Mouse (Mus musculus) MEL (cell line): Measurements from ENCODE around the gene Ern1. TPM values are rescaled to one million over a fixed set of nuclear protein-coding genes. Genes with fewer than 3 reads are reported as not detected.

Experiments used
- DNase-seq: peaks from one replicate; pipeline ENCODE4 v3.0.0; 2011; ENCODE audit warnings: low read depth, low spot score
- H3K27ac ChIP-seq: 2 replicates; pipeline ENCODE4 v1.5.1; 2012; ENCODE audit warnings: low read depth, mild to moderate bottlenecking, control low read depth, low read length, moderate library complexity; ENCODE audit not compliant: control insufficient read depth
- H3K27me3 ChIP-seq, 2 experiments: fragments of 150-350 bp in 1 of 2; sonication (generic) in 1 of 2; 2 replicates each; pipeline ENCODE4 v1.6.1; 2012; ENCODE audit warnings: low read length in 2 of 2, mild to moderate bottlenecking in 2 of 2, improper control_type of control experiment in 1 of 2, moderate library complexity in 1 of 2; ENCODE audit not compliant: insufficient read depth in 2 of 2, control insufficient read depth in 1 of 2
- H3K36me3 ChIP-seq, 2 experiments: 2 replicates each; pipeline ENCODE4 v1.6.1; 2012 to 2014; ENCODE audit warnings: low read length in 2 of 2, improper control_type of control experiment in 1 of 2, inconsistent platforms in 1 of 2, mild to moderate bottlenecking in 1 of 2; ENCODE audit not compliant: insufficient read depth in 2 of 2, control insufficient read depth in 1 of 2
- H3K4me1 ChIP-seq, 2 experiments: fragments of 150-350 bp in 1 of 2; sonication (generic) in 1 of 2; 2 replicates each; pipeline ENCODE4 v1.6.1; 2012; ENCODE audit warnings: low read length in 2 of 2, improper control_type of control experiment in 1 of 2, mild to moderate bottlenecking in 1 of 2; ENCODE audit not compliant: insufficient read depth in 2 of 2, control insufficient read depth in 1 of 2
- H3K4me3 ChIP-seq, 2 experiments: fragments of 150-350 bp in 1 of 2; sonication (generic) in 1 of 2; 2 replicates each; pipeline ENCODE4 v1.5.1; 2012; ENCODE audit warnings: low read depth in 2 of 2, low read length in 2 of 2, mild to moderate bottlenecking in 2 of 2, moderate library complexity in 2 of 2, control low read depth in 1 of 2, improper control_type of control experiment in 1 of 2; ENCODE audit not compliant: control insufficient read depth in 1 of 2, insufficient read depth in 1 of 2
- H3K79me2 ChIP-seq: 2 replicates; pipeline ENCODE4 v1.6.1; 2012; ENCODE audit warnings: mild to moderate bottlenecking, low read length, moderate library complexity; ENCODE audit not compliant: control insufficient read depth, poor library complexity, insufficient read depth
- H3K9ac ChIP-seq: 2 replicates; pipeline ENCODE4 v1.6.1; 2012; ENCODE audit warnings: low read depth, mild to moderate bottlenecking, control low read depth, low read length, moderate library complexity; ENCODE audit not compliant: control insufficient read depth, poor library complexity, severe bottlenecking
- H3K9me3 ChIP-seq: fragments of 150-350 bp; sonication (generic); replicated peaks from 2 replicates; pipeline ENCODE4 v1.6.1; 2012; ENCODE audit warnings: mild to moderate bottlenecking, low read length, improper control_type of control experiment, moderate library complexity; ENCODE audit not compliant: insufficient read depth
- BHLHE40 ChIP-seq: IDR thresholded peaks from 2 replicates; pipeline ENCODE4 v1.6.1; 2012; ENCODE audit warnings: low read depth, mild to moderate bottlenecking, inconsistent platforms, low read length, improper control_type of control experiment, borderline replicate concordance
- CHD1 ChIP-seq: IDR thresholded peaks from 2 replicates; pipeline ENCODE4 v1.6.1; 2012; ENCODE audit warnings: low read depth, mild to moderate bottlenecking, inconsistent platforms, low read length, improper control_type of control experiment
- CHD2 ChIP-seq: IDR thresholded peaks from 2 replicates; pipeline ENCODE4 v1.6.1; 2011; ENCODE audit warnings: low read length, improper control_type of control experiment
- CTCF ChIP-seq, 3 experiments: IDR thresholded peaks in 2 of 3; conservative IDR thresholded peaks in 1 of 3; 2 replicates each; pipeline ENCODE4 v1.5.1; 2011 to 2012; ENCODE audit warnings: low read length in 3 of 3, low read depth in 2 of 3, mild to moderate bottlenecking in 2 of 3, improper control_type of control experiment in 1 of 3, inconsistent platforms in 1 of 3, mixed read lengths in 1 of 3, moderate library complexity in 1 of 3; ENCODE audit not compliant: control insufficient read depth in 1 of 3, insufficient read depth in 1 of 3, poor library complexity in 1 of 3, severe bottlenecking in 1 of 3
- ETS1 ChIP-seq: IDR thresholded peaks from 2 replicates; pipeline ENCODE4 v1.6.1; 2012; ENCODE audit warnings: low read depth, mild to moderate bottlenecking, inconsistent platforms, low read length, improper control_type of control experiment, moderate library complexity
- GABPA ChIP-seq: IDR thresholded peaks from 2 replicates; pipeline ENCODE4 v1.6.1; 2012; ENCODE audit warnings: low read depth, mild to moderate bottlenecking, inconsistent platforms, low read length, improper control_type of control experiment, moderate library complexity
- GATA1 ChIP-seq: IDR thresholded peaks from 2 replicates; pipeline ENCODE4 v1.6.1; 2011; ENCODE audit warnings: low read depth, low read length, improper control_type of control experiment
- HCFC1 ChIP-seq: IDR thresholded peaks from 2 replicates; pipeline ENCODE4 v1.6.1; 2012; ENCODE audit warnings: low read depth, mild to moderate bottlenecking, inconsistent platforms, low read length, improper control_type of control experiment, moderate library complexity
- JUND ChIP-seq: IDR thresholded peaks from 2 replicates; pipeline ENCODE4 v1.6.1; 2011; ENCODE audit warnings: low read depth, mild to moderate bottlenecking, improper control_type of control experiment, low read length
- KAT2A ChIP-seq: conservative IDR thresholded peaks from 2 replicates; pipeline ENCODE4 v1.6.1; 2012; ENCODE audit warnings: low read depth, low read length, improper control_type of control experiment, inconsistent platforms
- MAFK ChIP-seq: IDR thresholded peaks from 2 replicates; pipeline ENCODE4 v1.6.1; 2011; ENCODE audit warnings: low read depth, mild to moderate bottlenecking, low read length, improper control_type of control experiment, borderline replicate concordance
- MAX ChIP-seq: IDR thresholded peaks from 2 replicates; pipeline ENCODE4 v1.6.1; 2011; ENCODE audit warnings: low read length, improper control_type of control experiment
- MAZ ChIP-seq: IDR thresholded peaks from 2 replicates; pipeline ENCODE4 v1.6.1; 2012; ENCODE audit warnings: low read depth, mild to moderate bottlenecking, inconsistent platforms, low read length, improper control_type of control experiment
- MEF2A ChIP-seq: IDR thresholded peaks from 2 replicates; pipeline ENCODE4 v1.6.1; 2014; ENCODE audit warnings: low read depth, mild to moderate bottlenecking, inconsistent platforms, low read length, improper control_type of control experiment; ENCODE audit not compliant: poor library complexity, insufficient replicate concordance, severe bottlenecking; ENCODE audit errors: extremely low read depth
- MXI1 ChIP-seq: IDR thresholded peaks from 2 replicates; pipeline ENCODE4 v1.6.1; 2011; ENCODE audit warnings: mild to moderate bottlenecking, low read depth, low read length, improper control_type of control experiment
- MYB ChIP-seq: IDR thresholded peaks from 2 replicates; pipeline ENCODE4 v1.6.1; 2011; ENCODE audit warnings: mild to moderate bottlenecking, low read depth, low read length, improper control_type of control experiment
- MYC ChIP-seq: IDR thresholded peaks from 2 replicates; pipeline ENCODE4 v1.6.1; 2011; ENCODE audit warnings: low read depth, mild to moderate bottlenecking, low read length, improper control_type of control experiment, moderate library complexity
- NELFE ChIP-seq: IDR thresholded peaks from 2 replicates; pipeline ENCODE4 v1.6.1; 2011; ENCODE audit warnings: low read depth, low read length, improper control_type of control experiment
- NRF1 ChIP-seq: IDR thresholded peaks from 2 replicates; pipeline ENCODE4 v1.6.1; 2014; ENCODE audit warnings: low read depth, mild to moderate bottlenecking, inconsistent platforms, low read length, improper control_type of control experiment, moderate library complexity; ENCODE audit not compliant: poor library complexity, insufficient read depth, severe bottlenecking
- POLR2A ChIP-seq, 2 experiments: IDR thresholded peaks; 2 replicates each; pipeline ENCODE4 v1.6.1; 2011 to 2012; ENCODE audit warnings: low read length in 2 of 2, mild to moderate bottlenecking in 2 of 2, control low read depth in 1 of 2, improper control_type of control experiment in 1 of 2, low read depth in 1 of 2, moderate library complexity in 1 of 2; ENCODE audit not compliant: control insufficient read depth in 1 of 2, insufficient read depth in 1 of 2, poor library complexity in 1 of 2
- POLR2AphosphoS2 ChIP-seq: IDR thresholded peaks from 2 replicates; pipeline ENCODE4 v1.6.1; 2011; ENCODE audit warnings: low read length, improper control_type of control experiment
- POLR2AphosphoS5 ChIP-seq: IDR thresholded peaks from 2 replicates; pipeline ENCODE4 v1.6.1; 2012; ENCODE audit warnings: low read depth, borderline replicate concordance, mild to moderate bottlenecking, inconsistent platforms, low read length, moderate library complexity, mixed read lengths
- RAD21 ChIP-seq: IDR thresholded peaks from 2 replicates; pipeline ENCODE4 v1.6.1; 2011; ENCODE audit warnings: mild to moderate bottlenecking, low read depth, low read length, improper control_type of control experiment
- RCOR1 ChIP-seq: IDR thresholded peaks from 2 replicates; pipeline ENCODE4 v1.6.1; 2012; ENCODE audit warnings: low read depth, mild to moderate bottlenecking, inconsistent platforms, low read length, improper control_type of control experiment
- SIN3A ChIP-seq: IDR thresholded peaks from 2 replicates; pipeline ENCODE4 v1.6.1; 2012; ENCODE audit warnings: low read length, improper control_type of control experiment, inconsistent platforms
- SMC3 ChIP-seq: IDR thresholded peaks from 2 replicates; pipeline ENCODE4 v1.6.1; 2011; ENCODE audit warnings: low read depth, low read length, improper control_type of control experiment
- TAL1 ChIP-seq: IDR thresholded peaks from 2 replicates; pipeline ENCODE4 v1.6.1; 2012; ENCODE audit warnings: mild to moderate bottlenecking, inconsistent platforms, low read length, moderate library complexity, mixed read lengths
- TBP ChIP-seq: IDR thresholded peaks from 2 replicates; pipeline ENCODE4 v1.8.0; 2011; ENCODE audit warnings: low read depth, low read length, improper control_type of control experiment
- TCF12 ChIP-seq: IDR thresholded peaks from 2 replicates; pipeline ENCODE4 v1.6.1; 2014; ENCODE audit warnings: low read depth, mild to moderate bottlenecking, inconsistent platforms, low read length, improper control_type of control experiment, moderate library complexity
- ZKSCAN1 ChIP-seq: IDR thresholded peaks from 2 replicates; pipeline ENCODE4 v1.6.1; 2012; ENCODE audit warnings: low read depth, mild to moderate bottlenecking, inconsistent platforms, low read length, improper control_type of control experiment, moderate library complexity
- ZMIZ1 ChIP-seq: IDR thresholded peaks from 2 replicates; pipeline ENCODE4 v1.6.1; 2012; ENCODE audit warnings: low read depth, mild to moderate bottlenecking, inconsistent platforms, low read length, improper control_type of control experiment, moderate library complexity
- ZNF384 ChIP-seq: IDR thresholded peaks from 2 replicates; pipeline ENCODE4 v1.6.1; 2012; ENCODE audit warnings: low read depth, mild to moderate bottlenecking, inconsistent platforms, low read length, improper control_type of control experiment
- polyA plus RNA-seq, 2 experiments: library from polyadenylated mRNA; stranded (reverse) in 1 of 2; unstranded in 1 of 2; fragments of >175 nt in 1 of 2; fragments of >200 nt in 1 of 2; gene quantifications; 2 replicates each; pipeline versions ENCODE4 v1.2.1 to v1.2.4; 2012; ENCODE audit warnings: low replicate concordance in 2 of 2, low read depth in 1 of 2; ENCODE audit not compliant: insufficient read length in 2 of 2, insufficient read depth in 1 of 2, missing spikeins in 1 of 2
- total RNA-seq: library from RNA; depleted of rRNA; stranded (reverse); fragments of 300-350 nt; gene quantifications from 2 replicates; pipeline ENCODE4 v1.2.3, GENCODE M21; 2012

Gene Ern1
- total and polyA plus RNA-seq, 3 experiments, result 4.3 to 5.7 TPM; not detected in 1

DNA sequence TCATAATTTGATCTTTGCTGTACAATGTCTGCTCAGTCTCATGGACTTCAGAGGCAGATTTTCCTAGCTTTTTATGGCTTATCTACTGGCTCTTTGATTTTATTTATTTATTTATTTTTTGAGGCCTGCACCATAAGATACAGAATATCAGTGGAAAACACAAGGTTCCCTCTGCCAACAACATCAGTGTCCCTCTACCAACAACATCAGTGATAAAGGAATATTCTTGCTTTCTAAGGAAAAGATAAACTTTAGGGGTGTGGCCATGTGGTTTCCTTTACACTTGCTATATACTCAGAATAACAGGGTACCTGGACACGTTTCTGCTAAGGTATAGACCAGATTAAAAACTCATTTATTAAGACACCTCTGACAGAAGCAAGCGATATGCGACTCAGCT is 48.3 kb downstream of the Ern1 start (continued):
- TF ChIP-seq POLR2AphosphoS5 (no peak), CHD2 (no peak), MAFK (peak; percentile 71; the same call in 1 of the 2 replicates), BHLHE40 (peak; percentile 67; the same call in 1 of the 2 replicates), MEF2A (peak; percentile 76; the same call in 1 of the 2 replicates), MXI1 (peak; percentile 45; the same call in 1 of the 2 replicates), GATA1 (peak; percentile 91), POLR2AphosphoS2 (0 out of 2 replicates have a peak, but pooled peaks have one; percentile 41), ZKSCAN1 (no peak), CHD1 (no peak), GABPA (no peak), MAZ (0 out of 2 replicates have a peak, but pooled peaks have one; percentile 52), ZNF384 (no peak), TAL1 (peak; percentile 40), RCOR1 (peak; percentile 98), POLR2A (IDR thresholded peaks at IDR 0.05; ENCODE audit: control insufficient read depth in 1 of 2, insufficient read depth in 1 of 2, low read depth in 1 of 2, low read length in 2 of 2, poor library complexity in 1 of 2) (no peak), RAD21 (no peak), MYB (peak; percentile 56; the same call in 1 of the 2 replicates), TBP (no peak), TCF12 (peak; percentile 98)

DNA sequence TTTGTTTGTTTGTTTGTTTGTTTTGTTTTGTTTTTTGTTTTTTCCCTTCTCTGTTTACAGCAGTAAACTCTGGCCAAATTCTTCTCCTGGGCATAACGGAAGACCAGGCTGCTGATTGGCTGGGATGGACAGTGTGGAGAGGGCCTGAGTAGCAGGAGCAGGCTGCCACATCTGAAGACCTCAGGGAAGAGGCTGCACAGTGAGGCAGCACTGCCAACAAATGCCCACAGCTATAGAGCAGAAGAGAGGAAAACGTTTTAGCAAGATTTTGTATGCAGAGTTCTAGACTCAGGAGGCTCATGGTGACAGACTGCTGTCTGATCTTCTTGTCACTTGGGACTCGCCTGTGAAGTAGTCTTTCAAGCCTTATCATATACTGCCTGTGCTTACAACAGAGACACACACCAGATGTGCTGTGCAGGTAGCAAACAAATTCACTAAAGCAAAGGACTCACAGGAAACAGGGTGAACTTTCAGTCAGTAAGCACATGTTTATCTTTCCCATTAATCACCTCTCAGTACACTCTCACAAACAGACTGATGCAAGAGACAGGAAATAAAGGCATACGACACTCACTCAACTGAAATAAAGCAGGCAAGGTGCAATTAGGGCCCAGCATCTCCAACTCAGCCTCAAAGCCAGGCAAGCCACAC is 49.0 kb downstream of the Ern1 start:
- peak overlapping the region; percentile 98 for H3K27ac ChIP-seq
- H3K4me3 ChIP-seq, result no peak overlapping the region
- H3K9ac ChIP-seq, result peak overlapping the region; percentile 60
- no peaks in the 10 kb centered on the region for H3K79me2 ChIP-seq
- no peaks in the 10 kb centered on the region for H3K9me3 ChIP-seq
- H3K27me3 ChIP-seq, result no peaks in the 10 kb centered on the region
- peaks cover 0 to 32% of the 10 kb centered on the region in 2 experiments; a peak in 3 of 4 replicates for H3K36me3 ChIP-seq
- peaks cover 24 to 26% of the 10 kb centered on the region in 2 experiments for H3K4me1 ChIP-seq
- DNase-seq, result peak; percentile 93
- TF ChIP-seq MAX (peak; percentile 89), CTCF (IDR thresholded peaks at IDR 0.05 in 2 of 3, conservative IDR thresholded peaks at IDR 0.05 in 1 of 3; ENCODE audit: control insufficient read depth in 1 of 3, insufficient read depth in 1 of 3, low read depth in 2 of 3, low read length in 3 of 3, poor library complexity in 1 of 3, severe bottlenecking in 1 of 3) (no peak), NELFE (0 out of 2 replicates have a peak, but pooled peaks have one; percentile 28), MXI1 (no peak), POLR2A (IDR thresholded peaks at IDR 0.05; ENCODE audit: control insufficient read depth in 1 of 2, insufficient read depth in 1 of 2, low read depth in 1 of 2, low read length in 2 of 2, poor library complexity in 1 of 2) (no peak; a peak in 1 of 4 replicates), HCFC1 (peak; percentile 27; the same call in 1 of the 2 replicates), ZMIZ1 (no peak), CHD1 (no peak), MYC (peak; percentile 97), SIN3A (peak; percentile 3), MAZ (0 out of 2 replicates have a peak, but pooled peaks have one; percentile 37), CHD2 (no peak), GATA1 (peak; percentile 91), TAL1 (peak; percentile 33), GABPA (no peak), JUND (no peak), MAFK (no peak), NRF1 (no peak), SMC3 (no peak), TCF12 (peak; percentile 80), POLR2AphosphoS5 (no peak), TBP (peak; percentile 73), KAT2A (peak; percentile 41; the same call in 1 of the 2 replicates), MYB (peak; percentile 54; the same call in 1 of the 2 replicates), ETS1 (peak; percentile 89), RCOR1 (peak; percentile 28; the same call in 1 of the 2 replicates)
